ENCODE assay signal across 46 mouse cellular contexts in the genomic region with DNA sequence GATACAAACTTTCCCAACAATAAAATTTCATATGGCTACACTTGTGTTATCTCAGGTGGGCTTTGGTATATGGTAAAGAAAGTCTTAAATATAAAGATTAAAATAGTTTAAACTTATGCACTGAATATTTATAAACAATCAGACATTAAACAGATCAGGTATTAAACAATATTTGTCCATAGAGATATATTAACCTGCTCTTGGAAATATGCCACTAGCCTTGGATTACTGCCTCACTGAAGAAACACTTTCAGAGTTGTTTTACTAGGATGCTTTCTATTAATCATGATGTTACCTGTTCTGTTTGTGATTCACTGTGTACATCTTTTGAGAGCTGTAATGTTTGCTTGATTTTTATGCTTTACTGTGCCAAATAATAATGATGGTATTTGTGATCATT. TPM values are rescaled to one million over a fixed set of nuclear protein-coding genes. Genes with fewer than 3 reads are reported as not detected.
"Had no signal": no experiment of that assay in that cellular context is flagged by ENCODE, and none has a peak within 500 bp of the region (broad histone marks: within the 10 kb centered on the region; RNA-seq: fewer than 3 reads in every experiment).

No protein-coding gene starts in this region.

- ATAC-seq: liver, embryonic 12.5 days; liver, postnatal 0 days; lung, postnatal 0 days; midbrain, embryonic 13.5 days; midbrain, embryonic 15.5 days; midbrain, embryonic 16.5 days had no signal

- H3K27me3 ChIP-seq: limb, embryonic 12.5 days; limb, embryonic 13.5 days; limb, embryonic 15.5 days; liver, embryonic 12.5 days; liver, embryonic 13.5 days; liver, embryonic 15.5 days; lung, embryonic 15.5 days; megakaryocyte, embryonic 14.5 days; midbrain, embryonic 12.5 days; midbrain, embryonic 13.5 days; midbrain, embryonic 15.5 days; neural tube, embryonic 12.5 days had no signal

- H3K9me3 ChIP-seq: liver, embryonic 15.5 days; lung, embryonic 15.5 days had no signal

- H3K4me2 ChIP-seq: limb, embryonic 12.5 days; limb, embryonic 13.5 days; limb, embryonic 15.5 days; liver, embryonic 12.5 days; liver, embryonic 13.5 days; liver, embryonic 15.5 days; lung, embryonic 14.5 days; lung, embryonic 15.5 days; midbrain, embryonic 11.5 days; midbrain, embryonic 12.5 days; midbrain, embryonic 13.5 days; midbrain, embryonic 15.5 days; neural tube, embryonic 12.5 days had no signal

- H3K9ac ChIP-seq: limb, embryonic 12.5 days; limb, embryonic 13.5 days; limb, embryonic 15.5 days; liver, embryonic 12.5 days; liver, embryonic 13.5 days; liver, embryonic 14.5 days; liver, embryonic 15.5 days; liver, postnatal 0 days; lung, embryonic 14.5 days; lung, embryonic 15.5 days; midbrain, embryonic 12.5 days; midbrain, embryonic 13.5 days; midbrain, embryonic 15.5 days; neural tube, embryonic 12.5 days had no signal

- H3K27ac ChIP-seq: left cerebral cortex, adult 2 months; limb, embryonic 10.5 days; limb, embryonic 12.5 days; limb, embryonic 13.5 days; limb, embryonic 15.5 days; liver, embryonic 12.5 days; liver, embryonic 13.5 days; liver, embryonic 14.5 days; liver, embryonic 15.5 days; lung, embryonic 15.5 days; macrophage; midbrain, embryonic 10.5 days; midbrain, embryonic 12.5 days; midbrain, embryonic 13.5 days; midbrain, embryonic 15.5 days; neural tube, embryonic 12.5 days had no signal

- DNase-seq: left cerebral cortex, postnatal 4 days; liver; liver, embryonic 13.5 days; liver, postnatal 0 days; lung, adult 18-20 months; lung, adult 2 months; lung, embryonic 14.5 days; lung, postnatal 10 days; lung, postnatal 14 days; lung, postnatal 36 days; lung, postnatal 4 days; midbrain, embryonic 14.5 days had no signal

- H3K4me1 ChIP-seq: limb, embryonic 10.5 days; limb, embryonic 12.5 days; limb, embryonic 13.5 days; limb, embryonic 15.5 days; liver, embryonic 12.5 days; liver, embryonic 13.5 days; liver, embryonic 15.5 days; lung, embryonic 15.5 days; megakaryocyte, embryonic 14.5 days; midbrain, embryonic 10.5 days; midbrain, embryonic 12.5 days; midbrain, embryonic 13.5 days; midbrain, embryonic 15.5 days; neural tube, embryonic 12.5 days had no signal

- H3K4me3 ChIP-seq: left cerebral cortex, adult 2 months; limb, embryonic 10.5 days; limb, embryonic 12.5 days; limb, embryonic 13.5 days; limb, embryonic 15.5 days; liver, embryonic 12.5 days; liver, embryonic 13.5 days; liver, embryonic 15.5 days; lung, embryonic 15.5 days; megakaryocyte, embryonic 14.5 days; midbrain, embryonic 10.5 days; midbrain, embryonic 12.5 days; midbrain, embryonic 13.5 days; midbrain, embryonic 15.5 days; myocyte; neural tube, embryonic 12.5 days had no signal

- H3K36me3 ChIP-seq: limb, embryonic 10.5 days; limb, embryonic 12.5 days; limb, embryonic 13.5 days; limb, embryonic 15.5 days; liver, embryonic 12.5 days; liver, embryonic 13.5 days; liver, embryonic 15.5 days; lung, embryonic 15.5 days; midbrain, embryonic 10.5 days; midbrain, embryonic 12.5 days; midbrain, embryonic 13.5 days; midbrain, embryonic 15.5 days; neural tube, embryonic 12.5 days had no signal

RNA-seq across cellular contexts. Expression of gene Sult2a6, which starts 39.4 kb away (rescaled TPM):
- total RNA-seq: left cerebral cortex, adult 2 months; left cerebral cortex, adult 8-10 months; left cerebral cortex, postnatal 10 days; left cerebral cortex, postnatal 14 days; left cerebral cortex, postnatal 25 days; left cerebral cortex, postnatal 36 days; left cerebral cortex, postnatal 4 days; megakaryocyte progenitor cell, adult 5-6 weeks; megakaryocyte, adult 5-6 weeks; megakaryocyte-erythroid progenitor cell, adult 5-6 weeks; midbrain, postnatal 0 days; monocyte, adult 5-6 weeks had no signal
- polyA plus RNA-seq: limb, embryonic 10.5 days; limb, embryonic 11.5 days; limb, embryonic 12.5 days; limb, embryonic 13.5 days; limb, embryonic 14.5 days; limb, embryonic 15.5 days; liver, embryonic 12.5 days; liver, embryonic 13.5 days; liver, embryonic 14.5 days; lung, adult 2 months; lung, embryonic 14.5 days; lung, embryonic 15.5 days; lung, embryonic 16.5 days; lung, postnatal 0 days; macrophage; midbrain, embryonic 10.5 days; midbrain, embryonic 11.5 days; midbrain, embryonic 12.5 days; midbrain, embryonic 13.5 days; midbrain, embryonic 14.5 days; midbrain, embryonic 15.5 days; midbrain, embryonic 16.5 days; midbrain, postnatal 0 days; myocyte; neural tube, embryonic 11.5 days; neural tube, embryonic 12.5 days had no signal
